Mouse (Mus musculus) c-Kit-negative CD71-positive TER-119-positive erythroid progenitor cells, embryonic 14.5 days (primary cell): ENCODE results near the gene Igf1r.
"Not testable (repeated sequence)": the region's sequence is repeated elsewhere in the genome, so short reads cannot be mapped to it uniquely, and the experiment has no call there.

Source experiments
- DNase-seq: peaks from one replicate; pipeline ENCODE4 v3.0.0-alpha.2; 2013; ENCODE audit warnings: low read depth, low spot score

The Igf1r gene

GRCm38 (mm10) chr7:68266691-68267090 is 314.1 kb downstream of the Igf1r start:
- no peak for DNase-seq

- DNase-seq, result no peak
Measured at GRCm38 (mm10) chr7:68270551-68270950, 317.9 kb downstream of the Igf1r start.

- DNase-seq, result no peak
Measured at GRCm38 (mm10) chr7:68271816-68272215, 319.2 kb downstream of the Igf1r start.

- DNase-seq, result no peak
Measured at GRCm38 (mm10) chr7:68272607-68273006, 320.0 kb downstream of the Igf1r start.

GRCm38 (mm10) chr7:68273515-68273914 is 320.9 kb downstream of the Igf1r start, which contains the start of gene Fam169b:
Gene Fam169b, plus strand, starts transcription at chr7:68273839.
- DNase-seq, result no peak

GRCm38 (mm10) chr7:68274218-68274617 is 321.6 kb downstream of the Igf1r start:
- DNase-seq, result no peak

- DNase-seq, result no peak
Measured at GRCm38 (mm10) chr7:68274951-68275350, 322.3 kb downstream of the Igf1r start.

GRCm38 (mm10) chr7:68275445-68275837 is 322.8 kb downstream of the Igf1r start:
- DNase-seq, result not testable (repeated sequence)

- DNase-seq, result no peak
Measured at GRCm38 (mm10) chr7:68275838-68276731, 323.5 kb downstream of the Igf1r start.

GRCm38 (mm10) chr7:68277054-68277896 is 324.6 kb downstream of the Igf1r start:
- DNase-seq, result no peak

- no peak for DNase-seq
Measured at GRCm38 (mm10) chr7:68277897-68278270, 325.3 kb downstream of the Igf1r start.

GRCm38 (mm10) chr7:68278385-68278784 is 325.8 kb downstream of the Igf1r start:
- no peak for DNase-seq

- no peak for DNase-seq
Measured at GRCm38 (mm10) chr7:68278908-68279307, 326.3 kb downstream of the Igf1r start.

GRCm38 (mm10) chr7:68279481-68279880 is 326.9 kb downstream of the Igf1r start:
- DNase-seq, result no peak

- no peak for DNase-seq
Measured at GRCm38 (mm10) chr7:68280352-68280869, 327.8 kb downstream of the Igf1r start.

- DNase-seq, result no peak
Measured at GRCm38 (mm10) chr7:68281341-68281740, 328.7 kb downstream of the Igf1r start.

GRCm38 (mm10) chr7:68282304-68283132 is 329.9 kb downstream of the Igf1r start:
- DNase-seq, result no peak

- DNase-seq, result not testable (repeated sequence)
Measured at GRCm38 (mm10) chr7:68283133-68283520, 330.5 kb downstream of the Igf1r start.
